In genomic region chr3:24942170-24942569, GRCm38 (mm10) we compare ENCODE assay signal across 16 mouse cellular contexts.
"Had no signal": no experiment of that assay in that cellular context is flagged by ENCODE, and none has a peak within 500 bp of the region (broad histone marks: within the 10 kb centered on the region; RNA-seq: fewer than 3 reads in every experiment).

No protein-coding gene starts in this region.

- H3K4me1 ChIP-seq: neural tube, embryonic 13.5 days; neural tube, embryonic 15.5 days; stomach, embryonic 15.5 days had no signal

- H3K27ac ChIP-seq: neural tube, embryonic 13.5 days; neural tube, embryonic 15.5 days; stomach, embryonic 15.5 days; stomach, postnatal 0 days had no signal

- H3K9me3 ChIP-seq: neural tube, embryonic 13.5 days; neural tube, embryonic 15.5 days; stomach, embryonic 15.5 days had no signal

- H3K4me3 ChIP-seq: neural tube, embryonic 13.5 days; neural tube, embryonic 15.5 days; stomach, embryonic 15.5 days had no signal

- H3K9ac ChIP-seq: neural tube, embryonic 13.5 days; neural tube, embryonic 15.5 days; stomach, embryonic 15.5 days had no signal

- H3K36me3 ChIP-seq: neural tube, embryonic 13.5 days; neural tube, embryonic 15.5 days; stomach, embryonic 15.5 days had no signal

- DNase-seq: retina, postnatal 1 day; right cerebral cortex, adult 18-20 months; right cerebral cortex, postnatal 14 days; right cerebral cortex, postnatal 25 days; right cerebral cortex, postnatal 4 days; spleen, adult 18-20 months; thymus, adult 18-20 months; thymus, adult 2 months; thymus, postnatal 14 days; thymus, postnatal 25 days; thymus, postnatal 36 days; thymus, postnatal 4 days had no signal

- H3K27me3 ChIP-seq: neural tube, embryonic 13.5 days; neural tube, embryonic 15.5 days; stomach, embryonic 15.5 days had no signal
